Mouse (Mus musculus) adrenal gland, adult 10 weeks (tissue): Measurements from ENCODE around the gene Ncmap. TPM values are rescaled to one million over a fixed set of nuclear protein-coding genes. Genes with fewer than 3 reads are reported as not detected.

Source experiments
- polyA plus RNA-seq: library from polyadenylated mRNA; stranded (reverse); fragments of 350-450 nt; fragmentation: Illumina TruSeq; extraction: RNeasy Lipid Tissue Mini Kit (QIAGEN cat#74804); gene quantifications from one replicate; pipeline ENCODE4 v1.2.3, GENCODE M21; 2014; ENCODE audit warnings: low read depth, low replicate concordance

The Ncmap gene
- polyA plus RNA-seq, result not detected

DNA sequence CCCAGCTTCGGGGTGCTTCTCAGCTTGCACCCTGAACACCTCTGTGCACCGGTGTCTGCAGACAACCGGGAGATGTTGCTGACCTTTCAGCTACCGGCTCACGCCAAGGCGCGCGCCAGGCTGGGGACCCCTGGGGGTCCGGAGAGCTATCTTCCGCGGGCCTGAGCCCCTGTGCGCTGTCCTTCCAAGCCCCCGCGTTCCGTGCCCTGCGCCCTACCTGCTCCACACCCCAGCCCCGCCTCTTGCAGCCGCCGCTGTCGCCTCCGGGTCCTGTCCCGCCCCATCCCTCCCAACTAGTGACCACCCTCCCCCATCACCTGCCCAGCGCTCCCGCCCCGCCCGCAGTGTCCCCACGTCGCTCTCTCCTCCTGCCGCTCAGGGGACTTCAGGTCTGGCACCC lies at the start of gene Ncmap:
Ncmap (minus strand) TSS at position 237 of the 400 bp plus-strand sequence.

DNA sequence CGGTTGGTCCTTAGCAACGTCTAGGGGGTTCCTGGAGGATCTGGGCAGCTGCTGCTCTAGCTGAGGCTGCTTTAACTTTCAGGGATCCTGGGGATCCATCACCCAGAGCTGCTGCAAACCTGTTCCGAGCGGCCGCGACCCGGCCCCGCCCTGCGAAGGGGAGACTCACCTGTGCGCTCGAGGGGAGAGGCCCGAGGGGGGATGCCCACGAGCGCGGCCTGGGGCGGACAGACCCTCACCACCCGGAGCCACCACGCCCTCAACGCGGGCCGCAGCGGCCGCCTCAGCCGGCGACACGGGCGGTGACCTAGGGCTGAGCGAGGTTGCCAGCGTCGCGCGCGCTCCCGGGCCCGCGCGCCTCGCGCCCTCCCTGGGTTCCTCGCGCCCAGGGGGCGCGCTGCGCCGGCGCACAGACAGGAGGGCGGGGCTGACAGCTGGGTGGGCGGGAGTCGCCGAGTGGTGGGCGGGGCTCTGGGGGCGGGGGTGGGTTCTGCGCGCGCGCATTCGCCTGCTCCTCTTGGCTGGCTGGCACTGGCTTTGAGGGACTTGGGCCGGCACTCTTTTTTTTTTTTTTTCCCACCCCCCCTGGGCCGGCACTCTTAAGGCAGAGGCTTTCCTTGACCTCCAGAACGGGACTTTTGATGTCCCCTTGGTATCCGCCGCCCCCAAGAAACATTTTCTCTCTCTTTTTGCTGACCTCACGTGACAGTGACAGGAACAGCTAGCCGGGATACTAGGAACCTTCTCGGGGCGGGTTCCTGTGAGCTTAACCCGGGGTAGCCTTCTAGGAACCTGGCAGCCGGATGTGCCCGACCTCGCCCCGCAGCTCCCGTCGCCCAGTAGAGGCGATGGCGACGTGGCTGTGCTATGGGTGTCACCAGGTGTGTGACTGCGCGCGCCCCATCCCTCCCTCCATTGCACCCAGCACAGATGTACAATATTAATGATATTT lies 35.7 kb upstream of the Ncmap start, which contains the start of gene Rcan3:
Rcan3 (minus strand) TSS at position 411 of the 952 bp plus-strand sequence.

DNA sequence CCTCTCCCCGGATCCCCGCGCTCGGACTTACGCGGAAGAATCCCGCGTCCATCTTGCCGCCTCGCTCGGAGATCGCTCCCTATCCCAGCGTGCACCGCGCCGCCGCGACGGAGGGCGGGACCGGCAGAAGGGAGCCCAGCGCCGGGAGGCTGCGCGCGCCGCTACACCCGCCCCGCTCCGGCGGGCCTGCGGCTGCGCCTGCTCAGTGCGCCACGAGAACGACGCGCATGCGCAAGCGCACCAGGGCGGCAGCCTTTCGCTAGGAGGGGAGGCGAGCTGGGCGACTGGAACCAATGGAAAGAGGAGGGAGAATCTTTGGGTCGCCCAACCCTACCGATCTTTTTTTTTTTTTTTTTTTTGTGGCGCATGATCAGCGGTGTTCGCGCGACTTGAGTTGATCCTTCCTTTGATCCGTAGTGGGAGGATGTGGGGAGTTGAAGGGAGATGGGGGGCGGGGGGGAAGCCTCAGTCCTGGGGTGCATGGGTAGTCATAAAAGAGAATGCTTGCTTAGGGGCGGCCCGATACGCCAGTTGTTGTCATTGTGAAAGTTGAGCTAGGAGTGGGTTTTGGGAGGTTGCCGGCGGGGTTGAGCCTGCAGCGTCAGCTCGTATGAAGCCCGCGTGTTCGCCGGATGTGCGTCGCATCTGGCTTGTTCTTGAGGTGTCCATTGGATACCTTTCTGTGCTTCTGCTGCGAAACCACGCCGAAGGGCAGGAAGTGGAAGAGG lies 44.8 kb downstream of the Ncmap start, which contains the start of gene Srrm1:
Srrm1 (minus strand) TSS at position 256 of the 728 bp plus-strand sequence.

Other genes starting within 250 kb of the Ncmap start
- gene Clic4, start 125.4 kb downstream of the Ncmap start, polyA plus RNA-seq, result 129 TPM
- 246 TPM for gene Srrm1, start 44.9 kb downstream of the Ncmap start, polyA plus RNA-seq
- gene Rcan3, start 35.6 kb upstream of the Ncmap start, polyA plus RNA-seq, result 10.6 TPM
- gene Stpg1, start 96.6 kb upstream of the Ncmap start, polyA plus RNA-seq, result not detected
- 3.1 TPM for gene Nipal3, start 96.8 kb upstream of the Ncmap start, polyA plus RNA-seq
- not detected for gene Grhl3, start 175.4 kb upstream of the Ncmap start, polyA plus RNA-seq